Mouse (Mus musculus) central nervous system, embryonic 14 days (tissue): ENCODE results near the gene Brpf3. TPM values are rescaled to one million over a fixed set of nuclear protein-coding genes. Genes with fewer than 3 reads are reported as not detected.

Experiments
- polyA plus RNA-seq: library from polyadenylated mRNA; depleted of rRNA; stranded (reverse); fragments of >200 nt; gene quantifications from 2 replicates; pipeline ENCODE4 v1.2.3, GENCODE M21; 2012; rRNA removed

The Brpf3 gene
- polyA plus RNA-seq, result 42.4 and 48.7 TPM in 2 replicates

GRCm38 (mm10) chr17:28800671-28801412 is at the start of gene Brpf3:
Gene Brpf3 (plus strand): TSS chr17:28801090.

GRCm38 (mm10) chr17:28769121-28769874 is 31.6 kb upstream of the Brpf3 start, which contains the start of gene Mapk13:
Gene Mapk13 (plus strand): TSS chr17:28769297.

GRCm38 (mm10) chr17:28858205-28858604 is 57.3 kb downstream of the Brpf3 start, which contains the start of gene Pnpla1:
Gene Pnpla1 (plus strand): TSS chr17:28858411.

Other genes starting within 250 kb of the Brpf3 start
- not detected in 2 replicates for gene Clps, start 240.3 kb upstream of the Brpf3 start, polyA plus RNA-seq
- 4.1 and 4.6 TPM in 2 replicates for gene Lhfpl5, start 225.4 kb upstream of the Brpf3 start, polyA plus RNA-seq
- 67.4 and 69.3 TPM in 2 replicates for gene Srpk1, start 178.4 kb upstream of the Brpf3 start, polyA plus RNA-seq
- 3.1 and 4.3 TPM in 2 replicates for gene Slc26a8, start 110.9 kb upstream of the Brpf3 start, polyA plus RNA-seq
- 64.9 and 65.8 TPM in 2 replicates for gene Mapk14, start 109.8 kb upstream of the Brpf3 start, polyA plus RNA-seq
- 0.42 and 0.54 TPM in 2 replicates for gene AC170998.1, start 75.0 kb upstream of the Brpf3 start, polyA plus RNA-seq
- gene Mapk13, start 31.8 kb upstream of the Brpf3 start, polyA plus RNA-seq, result 1.2 and 6.8 TPM in 2 replicates
- gene Pnpla1, start 57.3 kb downstream of the Brpf3 start, polyA plus RNA-seq, result 0.15 TPM in 1 of 2 replicates, not detected in the other
- gene 4930539E08Rik, start 114.2 kb downstream of the Brpf3 start, polyA plus RNA-seq, result 0.85 and 0.91 TPM in 2 replicates
- gene Pxt1, start 142.8 kb downstream of the Brpf3 start, polyA plus RNA-seq, result 0.05 TPM in 1 of 2 replicates, not detected in the other
- 68.0 and 71.8 TPM in 2 replicates for gene Kctd20, start 150.9 kb downstream of the Brpf3 start, polyA plus RNA-seq
- 115 and 119 TPM in 2 replicates for gene Stk38, start 206.9 kb downstream of the Brpf3 start, polyA plus RNA-seq
- 386 and 446 TPM in 2 replicates for gene Srsf3, start 231.5 kb downstream of the Brpf3 start, polyA plus RNA-seq